Mouse (Mus musculus): ENCODE measurements around the gene Gsn. TPM values are rescaled to one million over a fixed set of nuclear protein-coding genes. Genes with fewer than 3 reads are reported as not detected.

Gene Gsn
- 956 and 1,007 TPM in 2 replicates for polyA plus RNA-seq (2015; fragmentation: Nextera tagmentation; extraction: Ambion mirVana)

GRCm38 (mm10) chr2:35255885-35256833, at the start of gene Gsn:
TSS of gene Gsn (plus strand) at chr2:35256380.
- H3K9ac ChIP-seq (replicated peaks; ENCODE audit: low read depth) = peak within 1 kb of the TSS; percentile 72
- no peaks in the 10 kb centered on the region for H3K36me3 ChIP-seq (ENCODE audit: insufficient read depth, low read length)
- WGBS = 5% methylated on average over 43 of the region's 54 CpGs
- no peaks in the 10 kb centered on the region for H3K27me3 ChIP-seq (replicated peaks; ENCODE audit: insufficient read depth, low read length)
- H3K27ac ChIP-seq (ENCODE audit: low read length) = peak within 1 kb of the TSS; percentile 75
- ATAC-seq (peak; percentile 99), DNase-seq (ENCODE audit: low spot score) (peak; percentile 95)
- TF ChIP-seq CTCF (IDR thresholded peaks at IDR 0.05) (peak; percentile 8; the same call in 1 of the 2 replicates), EP300 (IDR thresholded peaks at IDR 0.05) (no peak)
- peak within 1 kb of the TSS; percentile 87 for H3K4me2 ChIP-seq (replicated peaks; ENCODE audit: low read depth, low read length)
- peak within 1 kb of the TSS; percentile 60 for H3K4me3 ChIP-seq (ENCODE audit: low read depth, low read length)
- H3K4me1 ChIP-seq (ENCODE audit: insufficient read depth, low read depth, low read length) = peaks cover 10% of the 10 kb centered on the region
- no peaks in the 10 kb centered on the region for H3K9me3 ChIP-seq (ENCODE audit: low read length)

GRCm38 (mm10) chr2:35206761-35207160, 49.4 kb upstream of the Gsn start:
- Histone ChIP-seq H3K27me3 (replicated peaks; ENCODE audit: insufficient read depth, low read length) (no peaks in the 10 kb centered on the region), H3K4me3 (ENCODE audit: low read depth, low read length) (no peak overlapping the region), H3K4me1 (ENCODE audit: insufficient read depth, low read depth, low read length) (no peaks in the 10 kb centered on the region), H3K9me3 (ENCODE audit: low read length) (no peaks in the 10 kb centered on the region), H3K27ac (ENCODE audit: low read length) (no peak overlapping the region), H3K4me2 (replicated peaks; ENCODE audit: low read depth, low read length) (no peak overlapping the region), H3K36me3 (ENCODE audit: insufficient read depth, low read length) (no peaks in the 10 kb centered on the region), H3K9ac (replicated peaks; ENCODE audit: low read depth) (no peak overlapping the region)
- DNase-seq (ENCODE audit: low spot score) (no peak), ATAC-seq (no peak)
- WGBS = 83% methylated on average over 3 of the region's 3 CpGs
- TF ChIP-seq CTCF (IDR thresholded peaks at IDR 0.05) (no peak), EP300 (IDR thresholded peaks at IDR 0.05) (no peak)

DNA sequence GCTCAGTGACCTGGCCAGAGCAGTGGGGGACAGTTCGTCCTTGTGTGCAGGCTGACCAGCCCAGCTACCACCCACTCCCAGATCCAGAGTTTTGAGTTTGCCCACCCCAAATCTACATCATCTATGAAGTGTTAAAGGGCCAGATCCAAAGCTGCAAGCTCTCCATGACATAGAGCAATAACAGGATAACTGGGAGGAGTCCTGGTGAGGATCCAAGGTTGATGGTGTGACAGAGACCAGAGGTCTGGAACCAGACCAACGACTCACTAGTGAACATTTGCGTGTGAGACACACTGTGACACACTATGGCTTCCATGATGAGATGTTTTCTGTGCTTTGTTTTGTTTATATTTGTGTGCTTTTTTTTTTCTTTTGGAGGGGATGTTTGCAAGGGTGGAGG, 48.1 kb upstream of the Gsn start:
- H3K36me3 ChIP-seq (ENCODE audit: insufficient read depth, low read length) = no peaks in the 10 kb centered on the region
- WGBS = 61% methylated on average over 3 of the region's 3 CpGs
- TF ChIP-seq CTCF (IDR thresholded peaks at IDR 0.05) = no peak
- TF ChIP-seq EP300 (IDR thresholded peaks at IDR 0.05) = no peak
- H3K4me2 ChIP-seq (replicated peaks; ENCODE audit: low read depth, low read length) = no peak overlapping the region
- H3K27ac ChIP-seq (ENCODE audit: low read length) = no peak overlapping the region
- H3K9me3 ChIP-seq (ENCODE audit: low read length) = no peaks in the 10 kb centered on the region
- H3K27me3 ChIP-seq (replicated peaks; ENCODE audit: insufficient read depth, low read length) = no peaks in the 10 kb centered on the region
- no peak overlapping the region for H3K4me3 ChIP-seq (ENCODE audit: low read depth, low read length)
- H3K4me1 ChIP-seq (ENCODE audit: insufficient read depth, low read depth, low read length) = no peaks in the 10 kb centered on the region
- no peak overlapping the region for H3K9ac ChIP-seq (replicated peaks; ENCODE audit: low read depth)
- DNase-seq (ENCODE audit: low spot score) = no peak
- ATAC-seq = no peak

DNA sequence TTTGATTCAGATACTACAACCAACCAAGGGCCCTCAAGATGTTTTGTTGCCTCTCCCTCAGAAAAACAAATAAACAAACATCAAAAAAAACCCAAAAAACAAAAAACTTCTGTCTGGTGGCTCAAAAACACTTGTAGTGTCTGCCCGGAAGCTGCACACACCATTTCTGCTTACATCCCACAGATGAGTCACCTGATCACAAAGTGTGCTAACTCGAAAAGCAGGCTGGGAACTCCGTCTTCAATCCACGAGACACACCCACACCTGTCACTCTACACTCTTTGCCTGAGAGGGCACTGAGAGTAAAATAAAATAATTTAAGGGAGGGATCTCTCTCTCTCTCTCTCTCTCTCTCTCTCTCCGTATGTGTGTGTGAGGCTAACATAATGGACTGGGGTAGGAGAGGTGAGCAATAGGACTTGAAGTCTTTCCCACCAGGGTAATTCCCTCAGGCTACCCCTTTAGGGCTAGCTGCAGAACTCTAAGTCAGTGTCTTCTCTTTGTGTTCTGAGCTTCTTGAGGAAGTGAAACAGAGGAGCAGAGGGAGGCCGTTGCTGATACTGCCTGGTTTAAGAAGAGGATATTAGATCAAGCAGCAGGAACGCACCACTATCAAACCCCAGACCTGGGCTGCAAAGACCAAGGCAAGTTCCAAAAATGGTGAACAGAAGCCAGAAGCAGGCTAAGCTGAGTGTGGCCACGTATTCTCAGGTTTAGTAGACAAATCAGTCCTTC, 47.1 kb upstream of the Gsn start:
- no peak overlapping the region for H3K9ac ChIP-seq (replicated peaks; ENCODE audit: low read depth)
- H3K4me1 ChIP-seq (ENCODE audit: insufficient read depth, low read depth, low read length) = no peaks in the 10 kb centered on the region
- H3K36me3 ChIP-seq (ENCODE audit: insufficient read depth, low read length) = no peaks in the 10 kb centered on the region
- ATAC-seq = no peak
- no peak for TF ChIP-seq CTCF (IDR thresholded peaks at IDR 0.05)
- no peak for TF ChIP-seq EP300 (IDR thresholded peaks at IDR 0.05)
- no peaks in the 10 kb centered on the region for H3K27me3 ChIP-seq (replicated peaks; ENCODE audit: insufficient read depth, low read length)
- DNase-seq (ENCODE audit: low spot score) = no peak
- no peak overlapping the region for H3K4me2 ChIP-seq (replicated peaks; ENCODE audit: low read depth, low read length)
- no peak overlapping the region for H3K4me3 ChIP-seq (ENCODE audit: low read depth, low read length)
- no peak overlapping the region for H3K27ac ChIP-seq (ENCODE audit: low read length)
- 45% methylated on average over 8 of the region's 8 CpGs for WGBS
- H3K9me3 ChIP-seq (ENCODE audit: low read length) = no peaks in the 10 kb centered on the region

DNA sequence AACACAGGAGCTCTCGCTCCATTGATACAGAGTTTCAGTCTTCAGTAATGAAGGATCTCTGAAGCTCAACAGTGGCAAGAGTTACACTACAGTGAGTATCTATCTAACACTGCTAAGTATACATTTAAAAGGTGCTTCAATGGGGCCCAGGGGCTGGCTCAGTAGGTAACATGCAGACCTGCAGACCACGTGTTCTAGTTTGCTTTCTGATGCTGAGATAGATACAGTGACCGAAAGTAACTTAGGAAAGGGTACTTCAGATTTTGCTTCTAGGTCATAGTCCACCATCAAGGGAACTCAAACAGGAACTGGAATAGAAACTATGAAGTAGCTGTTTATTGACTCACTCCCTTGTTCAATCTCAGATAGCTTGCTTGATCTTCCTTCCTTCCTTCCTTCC, 44.5 kb upstream of the Gsn start:
- H3K36me3 ChIP-seq (ENCODE audit: insufficient read depth, low read length) = no peaks in the 10 kb centered on the region
- 54% methylated on average over 3 of the region's 3 CpGs for WGBS
- H3K9me3 ChIP-seq (ENCODE audit: low read length) = no peaks in the 10 kb centered on the region
- H3K4me3 ChIP-seq (ENCODE audit: low read depth, low read length) = no peak overlapping the region
- no peaks in the 10 kb centered on the region for H3K27me3 ChIP-seq (replicated peaks; ENCODE audit: insufficient read depth, low read length)
- no peak overlapping the region for H3K4me2 ChIP-seq (replicated peaks; ENCODE audit: low read depth, low read length)
- TF ChIP-seq CTCF (IDR thresholded peaks at IDR 0.05) = no peak
- TF ChIP-seq EP300 (IDR thresholded peaks at IDR 0.05) = no peak
- H3K9ac ChIP-seq (replicated peaks; ENCODE audit: low read depth) = no peak overlapping the region
- H3K4me1 ChIP-seq (ENCODE audit: insufficient read depth, low read depth, low read length) = no peaks in the 10 kb centered on the region
- DNase-seq (ENCODE audit: low spot score) = no peak
- ATAC-seq = 0 out of 2 replicates have a peak, but pooled peaks have one; percentile 7
- H3K27ac ChIP-seq (ENCODE audit: low read length) = no peak overlapping the region

- TF ChIP-seq CTCF (IDR thresholded peaks at IDR 0.05) (no peak), EP300 (IDR thresholded peaks at IDR 0.05) (no peak)
- H3K36me3 ChIP-seq (ENCODE audit: insufficient read depth, low read length) = no peaks in the 10 kb centered on the region
- 57% methylated on average over 12 of the region's 12 CpGs for WGBS
- no peaks in the 10 kb centered on the region for H3K27me3 ChIP-seq (replicated peaks; ENCODE audit: insufficient read depth, low read length)
- H3K4me2 ChIP-seq (replicated peaks; ENCODE audit: low read depth, low read length) = no peak overlapping the region
- DNase-seq (ENCODE audit: low spot score) = no peak
- H3K9me3 ChIP-seq (ENCODE audit: low read length) = no peaks in the 10 kb centered on the region
- ATAC-seq = no peak
- H3K4me1 ChIP-seq (ENCODE audit: insufficient read depth, low read depth, low read length) = no peaks in the 10 kb centered on the region
- H3K27ac ChIP-seq (ENCODE audit: low read length) = no peak overlapping the region
- H3K4me3 ChIP-seq (ENCODE audit: low read depth, low read length) = no peak overlapping the region
- no peak overlapping the region for H3K9ac ChIP-seq (replicated peaks; ENCODE audit: low read depth)
Measured at GRCm38 (mm10) chr2:35213345-35213910, 42.8 kb upstream of the Gsn start.

Data from lung, postnatal 0 days (tissue).